ENCODE assay signal across 20 mouse cellular contexts in genomic region chr3:106558271-106558670, GRCm38 (mm10).
"Had no signal": no experiment of that assay in that cellular context is flagged by ENCODE, and none has a peak within 500 bp of the region (broad histone marks: within the 10 kb centered on the region; RNA-seq: fewer than 3 reads in every experiment).

No protein-coding gene starts in this region.

- H3K4me3 ChIP-seq: megakaryocyte, embryonic 14.5 days; midbrain, embryonic 13.5 days; midbrain, embryonic 15.5 days; myocyte; neural tube, embryonic 13.5 days; neural tube, embryonic 15.5 days; stomach, embryonic 15.5 days had no signal

- DNase-seq: lung, adult 18-20 months; lung, embryonic 14.5 days; lung, postnatal 10 days; lung, postnatal 4 days; retina, postnatal 1 day; right cerebral cortex, adult 18-20 months; right cerebral cortex, postnatal 14 days; thymus, adult 2 months; thymus, postnatal 25 days; thymus, postnatal 4 days had no signal

- H3K9ac ChIP-seq: liver, embryonic 14.5 days; lung, embryonic 14.5 days; midbrain, embryonic 13.5 days; midbrain, embryonic 15.5 days; neural tube, embryonic 13.5 days; neural tube, embryonic 15.5 days; stomach, embryonic 15.5 days had no signal

- ATAC-seq: midbrain, embryonic 13.5 days; midbrain, embryonic 15.5 days had no signal

- H3K27ac ChIP-seq: liver, embryonic 14.5 days; midbrain, embryonic 13.5 days; midbrain, embryonic 15.5 days; neural tube, embryonic 13.5 days; neural tube, embryonic 15.5 days; stomach, embryonic 15.5 days; stomach, postnatal 0 days had no signal

- H3K9me3 ChIP-seq: megakaryocyte, embryonic 14.5 days; midbrain, embryonic 13.5 days; midbrain, embryonic 15.5 days; neural tube, embryonic 13.5 days; neural tube, embryonic 15.5 days; stomach, embryonic 15.5 days had no signal

- H3K4me1 ChIP-seq: midbrain, embryonic 13.5 days; midbrain, embryonic 15.5 days; neural tube, embryonic 13.5 days; neural tube, embryonic 15.5 days; stomach, embryonic 15.5 days had no signal

- H3K27me3 ChIP-seq: megakaryocyte, embryonic 14.5 days; midbrain, embryonic 13.5 days; midbrain, embryonic 15.5 days; neural tube, embryonic 13.5 days; neural tube, embryonic 15.5 days; stomach, embryonic 15.5 days had no signal

- H3K4me2 ChIP-seq: liver, embryonic 11.5 days; lung, embryonic 14.5 days; midbrain, embryonic 13.5 days; midbrain, embryonic 15.5 days; neural tube, embryonic 13.5 days; neural tube, embryonic 15.5 days; stomach, embryonic 15.5 days had no signal
